Mouse (Mus musculus): Measurements from ENCODE around the gene Vasp. TPM values are rescaled to one million over a fixed set of nuclear protein-coding genes. Genes with fewer than 3 reads are reported as not detected.

Gene Vasp
- polyA plus RNA-seq, 1 experiment: 66.4 TPM

DNA sequence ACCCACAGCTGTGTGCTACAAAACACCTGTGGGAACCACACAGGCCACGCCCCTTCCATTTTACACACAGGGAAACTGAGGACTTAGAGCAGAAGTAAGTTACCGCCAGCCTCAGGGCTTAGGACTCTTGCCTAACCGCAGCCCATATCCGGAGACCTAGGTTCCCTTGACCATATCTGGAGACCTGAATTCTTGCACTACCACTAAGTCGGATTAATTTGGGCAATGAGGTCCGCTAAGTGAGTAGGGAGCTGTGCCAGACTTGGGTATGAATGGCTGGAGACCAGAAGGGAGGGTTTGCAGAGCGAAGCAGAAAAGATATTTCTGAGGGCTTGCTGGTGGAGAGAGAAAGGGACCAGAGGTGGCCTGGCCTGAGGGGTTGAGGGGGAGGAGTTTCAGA is 57.2 kb downstream of the Vasp start:
- DNase-seq (ENCODE audit: low read depth): no peak
- TF ChIP-seq CTCF (IDR thresholded peaks at IDR 0.05; ENCODE audit: borderline replicate concordance, extremely low read depth, insufficient read depth, insufficient read length) (no peak), POLR2A (IDR thresholded peaks at IDR 0.05; ENCODE audit: borderline replicate concordance, extremely low read depth, insufficient read depth, insufficient read length, poor library complexity, severe bottlenecking) (no peak)

DNA sequence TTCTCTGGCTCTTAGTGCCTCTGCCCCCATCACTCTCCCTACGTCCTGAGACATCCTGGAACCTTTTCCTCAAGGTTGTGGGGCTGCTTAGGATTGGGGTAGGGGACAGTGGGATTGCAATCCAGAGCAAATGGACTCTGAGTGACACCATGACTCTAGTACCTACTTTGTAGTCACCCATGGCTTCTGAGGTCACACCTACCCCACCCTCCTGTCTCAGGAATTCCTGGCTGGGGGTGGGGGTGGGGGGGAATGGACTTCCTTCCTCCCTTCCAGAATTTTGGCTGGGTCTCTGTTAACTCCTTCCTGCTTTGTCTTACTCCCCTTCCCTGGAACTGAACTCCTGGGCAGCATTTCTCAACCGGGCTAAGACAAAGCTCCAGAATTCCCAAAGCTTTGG is 58.2 kb downstream of the Vasp start:
- TF ChIP-seq CTCF (IDR thresholded peaks at IDR 0.05; ENCODE audit: borderline replicate concordance, extremely low read depth, insufficient read depth, insufficient read length) (no peak), POLR2A (IDR thresholded peaks at IDR 0.05; ENCODE audit: borderline replicate concordance, extremely low read depth, insufficient read depth, insufficient read length, poor library complexity, severe bottlenecking) (no peak)
- DNase-seq (ENCODE audit: low read depth): no peak

DNA sequence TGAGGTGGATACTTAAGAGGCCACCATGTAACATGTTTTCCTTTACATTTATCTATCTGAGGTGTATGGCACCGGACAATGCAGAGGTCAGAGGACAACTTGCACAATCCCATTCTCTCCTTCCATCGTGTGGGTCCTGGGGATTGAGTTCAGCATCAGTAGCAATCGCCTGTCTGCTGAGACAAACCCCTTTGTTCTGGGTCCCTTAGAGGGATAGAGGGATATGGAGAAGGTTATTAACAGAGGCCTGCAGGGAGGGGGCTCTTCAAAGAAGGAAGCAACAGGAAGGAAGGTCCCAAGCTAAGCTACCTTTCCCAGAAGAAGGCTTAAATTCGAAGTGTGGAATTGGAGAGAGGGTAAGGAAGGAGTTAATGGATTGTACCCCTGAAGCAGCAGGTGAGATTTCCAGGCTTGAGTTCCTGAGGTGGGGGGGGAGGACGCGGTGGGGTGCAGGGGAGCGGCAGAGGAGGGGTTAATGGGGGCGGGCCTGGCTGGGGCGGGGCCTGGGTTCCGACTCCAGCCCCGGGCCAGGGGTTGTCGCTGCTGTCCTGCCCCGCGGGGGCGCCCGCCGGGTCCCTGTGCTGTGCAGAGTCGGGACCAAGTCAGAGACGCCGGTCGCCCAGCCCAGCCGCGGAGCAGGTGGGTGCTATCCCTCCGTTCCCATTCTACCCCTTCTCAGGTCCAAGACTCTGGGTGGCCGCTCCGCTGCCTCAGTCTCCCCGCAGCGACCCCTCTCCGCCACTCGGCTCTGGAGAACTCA is 59.4 kb downstream of the Vasp start, which contains the start of gene Gpr4:
TSS of gene Gpr4 (plus strand) at position 543 of the 760 bp plus-strand sequence.
- peak; percentile 40 for DNase-seq (ENCODE audit: low read depth)
- TF ChIP-seq POLR2A (IDR thresholded peaks at IDR 0.05; ENCODE audit: borderline replicate concordance, extremely low read depth, insufficient read depth, insufficient read length, poor library complexity, severe bottlenecking): 0 out of 2 replicates have a peak, but pooled peaks have one; percentile 7
- no peak for TF ChIP-seq CTCF (IDR thresholded peaks at IDR 0.05; ENCODE audit: borderline replicate concordance, extremely low read depth, insufficient read depth, insufficient read length)

DNA sequence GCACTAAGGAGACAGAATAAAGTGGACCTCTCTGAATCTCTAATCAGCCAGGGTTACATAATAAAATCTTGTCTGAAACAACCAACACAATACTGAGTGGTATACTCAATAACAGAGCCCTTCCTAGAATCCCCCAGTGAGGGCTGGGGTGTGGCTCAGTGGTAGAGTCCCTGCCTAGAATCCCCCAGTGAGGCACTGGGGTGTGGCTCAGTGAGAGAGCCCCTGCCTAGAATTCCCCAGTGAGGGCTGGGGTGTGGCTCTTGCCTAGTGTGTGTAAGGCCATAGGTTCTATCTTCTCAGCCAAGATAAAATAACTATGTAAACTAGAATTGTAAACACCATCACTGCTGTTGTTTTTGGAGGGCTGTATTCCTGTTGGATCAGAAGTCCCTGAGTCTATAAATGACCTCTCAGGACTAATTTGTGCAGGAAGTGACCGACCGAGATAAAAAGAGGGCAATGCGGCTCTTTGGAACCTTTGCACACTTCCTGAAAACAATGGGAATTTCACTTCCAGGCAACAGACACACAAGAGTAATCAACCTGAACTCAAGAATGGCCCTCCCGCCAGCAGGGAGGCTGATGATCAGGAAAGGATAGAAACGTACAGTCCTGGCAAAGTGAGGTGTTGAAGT is 60.5 kb downstream of the Vasp start:
- DNase-seq (ENCODE audit: low read depth): no peak
- no peak for TF ChIP-seq CTCF (IDR thresholded peaks at IDR 0.05; ENCODE audit: borderline replicate concordance, extremely low read depth, insufficient read depth, insufficient read length)
- TF ChIP-seq POLR2A (IDR thresholded peaks at IDR 0.05; ENCODE audit: borderline replicate concordance, extremely low read depth, insufficient read depth, insufficient read length, poor library complexity, severe bottlenecking): no peak

DNA sequence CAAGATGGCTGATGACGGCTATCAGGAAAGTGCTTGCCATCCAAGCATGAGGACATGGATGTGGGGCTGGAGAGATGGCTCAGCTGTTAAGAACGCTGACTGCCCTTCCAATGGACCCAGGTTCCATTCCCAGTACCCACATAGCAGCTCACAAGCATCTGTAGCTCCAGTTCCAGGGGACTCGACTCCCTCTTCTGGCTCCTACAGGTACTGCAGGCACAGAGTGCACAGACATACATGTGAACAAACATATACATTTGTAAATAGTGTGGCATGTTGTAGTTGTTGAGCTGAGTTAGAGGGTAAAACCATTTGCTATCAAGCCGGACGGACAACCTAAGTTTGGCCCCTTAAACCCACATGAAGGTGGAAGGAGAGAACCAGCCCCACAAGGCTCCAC is 61.6 kb downstream of the Vasp start:
- no peak for DNase-seq (ENCODE audit: low read depth)
- no peak for TF ChIP-seq POLR2A (IDR thresholded peaks at IDR 0.05; ENCODE audit: borderline replicate concordance, extremely low read depth, insufficient read depth, insufficient read length, poor library complexity, severe bottlenecking)
- TF ChIP-seq CTCF (IDR thresholded peaks at IDR 0.05; ENCODE audit: borderline replicate concordance, extremely low read depth, insufficient read depth, insufficient read length): peak; percentile 34; the same call in 1 of the 2 replicates

DNA sequence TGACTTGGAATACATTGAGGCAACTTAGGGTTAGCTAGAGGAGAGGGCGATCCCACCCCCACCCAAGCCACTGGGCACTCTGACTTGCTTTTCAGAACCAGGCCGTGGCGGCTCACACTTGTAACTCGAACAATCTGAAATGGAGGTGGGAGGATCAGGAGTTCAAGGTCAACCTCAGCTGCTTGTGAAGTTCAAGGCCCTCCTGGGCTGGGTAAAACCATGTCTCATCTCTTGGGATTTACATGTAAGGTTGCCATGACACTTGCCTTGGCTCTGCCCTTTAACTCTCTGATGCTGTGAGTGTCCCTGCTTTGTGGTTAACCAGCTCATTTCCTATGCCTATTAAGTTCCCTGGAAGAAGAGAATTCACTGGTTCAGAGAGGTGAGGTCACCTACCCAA is 62.1 kb downstream of the Vasp start:
- TF ChIP-seq CTCF (IDR thresholded peaks at IDR 0.05; ENCODE audit: borderline replicate concordance, extremely low read depth, insufficient read depth, insufficient read length) (no peak), POLR2A (IDR thresholded peaks at IDR 0.05; ENCODE audit: borderline replicate concordance, extremely low read depth, insufficient read depth, insufficient read length, poor library complexity, severe bottlenecking) (no peak)
- no peak for DNase-seq (ENCODE audit: low read depth)

DNA sequence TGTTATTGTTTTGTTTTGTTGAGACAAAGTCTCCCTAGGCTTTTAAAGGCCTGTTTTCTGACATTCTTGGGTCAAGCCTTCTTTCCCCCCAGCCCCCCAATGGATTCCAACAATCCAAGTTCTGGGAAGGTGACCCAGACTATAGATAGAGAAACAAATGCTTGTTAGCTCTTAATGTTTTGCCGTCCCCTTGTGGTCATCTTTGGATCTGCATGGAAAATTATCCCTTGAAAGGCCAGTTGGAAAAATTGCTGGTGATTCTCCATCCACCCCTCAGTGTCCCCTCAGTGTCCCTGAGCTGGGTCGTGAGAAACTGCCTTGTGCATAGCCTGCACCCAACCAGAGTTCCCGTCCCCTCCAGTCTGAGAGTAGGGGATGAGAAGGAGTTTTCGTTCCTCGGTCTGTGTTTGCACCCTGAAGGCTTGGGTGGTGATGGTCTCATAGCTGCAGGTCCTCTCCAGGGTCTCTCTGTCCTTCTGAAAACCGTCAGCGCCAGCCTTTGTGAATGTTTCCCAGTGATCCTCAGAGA is 62.6 kb downstream of the Vasp start:
- DNase-seq (ENCODE audit: low read depth): peak; percentile 68
- TF ChIP-seq POLR2A (IDR thresholded peaks at IDR 0.05; ENCODE audit: borderline replicate concordance, extremely low read depth, insufficient read depth, insufficient read length, poor library complexity, severe bottlenecking): no peak
- peak; percentile 57; the same call in 1 of the 2 replicates for TF ChIP-seq CTCF (IDR thresholded peaks at IDR 0.05; ENCODE audit: borderline replicate concordance, extremely low read depth, insufficient read depth, insufficient read length)

DNA sequence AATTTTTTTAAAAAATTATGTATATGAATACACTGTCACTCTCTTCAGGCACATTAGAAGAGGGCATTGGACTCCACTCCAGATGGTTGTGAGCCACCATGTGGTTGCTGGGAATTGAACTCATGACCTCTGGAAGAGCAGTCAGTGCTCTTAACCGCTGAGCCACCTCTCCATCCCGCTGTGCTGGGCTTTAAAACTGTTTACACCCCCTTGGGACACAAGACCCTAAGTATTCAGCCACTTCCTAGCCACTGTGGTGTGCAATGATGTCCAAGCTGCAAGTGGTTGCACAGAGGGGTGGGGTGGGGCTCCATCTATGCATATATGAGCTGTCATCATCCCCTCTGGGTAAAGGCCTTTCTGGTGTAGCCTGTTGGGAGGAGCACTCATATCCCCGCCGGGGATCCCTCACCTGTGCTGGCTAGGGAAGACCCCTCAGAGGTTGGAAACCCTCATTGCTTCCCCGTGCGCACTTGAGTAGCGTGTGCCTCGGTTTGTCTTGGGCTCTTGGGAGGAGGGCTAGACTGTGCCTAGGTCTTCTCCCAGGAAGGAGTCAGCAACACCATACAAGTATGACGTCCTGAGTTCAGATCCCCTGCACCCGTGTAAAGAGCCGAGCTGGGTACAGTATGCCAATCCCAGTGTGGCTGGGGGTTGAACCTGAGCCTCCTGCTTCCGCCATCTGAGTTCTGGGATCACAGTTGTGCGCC is 63.3 kb downstream of the Vasp start:
- no peak for DNase-seq (ENCODE audit: low read depth)
- TF ChIP-seq CTCF (IDR thresholded peaks at IDR 0.05; ENCODE audit: borderline replicate concordance, extremely low read depth, insufficient read depth, insufficient read length): no peak
- no peak for TF ChIP-seq POLR2A (IDR thresholded peaks at IDR 0.05; ENCODE audit: borderline replicate concordance, extremely low read depth, insufficient read depth, insufficient read length, poor library complexity, severe bottlenecking)

Other genes starting within 250 kb of the Vasp start
- gene Foxa3, start 248.3 kb downstream of the Vasp start, polyA plus RNA-seq (2012; rRNA removed): not detected in 2 replicates
- gene Sympk, start 247.4 kb downstream of the Vasp start, polyA plus RNA-seq (2012; rRNA removed): 91.6 and 97.6 TPM in 2 replicates
- 0.07 TPM in 1 of 2 replicates, not detected in the other for gene Rsph6a, start 217.1 kb downstream of the Vasp start, polyA plus RNA-seq (2012; rRNA removed)
- 178 and 209 TPM in 2 replicates for gene Dmwd, start 195.6 kb downstream of the Vasp start, polyA plus RNA-seq (2012; rRNA removed)
- 67.1 and 74.8 TPM in 2 replicates for gene Dmpk, start 188.0 kb downstream of the Vasp start, polyA plus RNA-seq (2012; rRNA removed)
- gene Six5, start 177.2 kb downstream of the Vasp start, polyA plus RNA-seq (2012; rRNA removed): 16.3 and 27.6 TPM in 2 replicates
- gene Gm4969, start 153.4 kb downstream of the Vasp start, polyA plus RNA-seq (2012; rRNA removed): 5.2 and 5.9 TPM in 2 replicates
- 15.9 and 18.1 TPM in 2 replicates for gene Fbxo46, start 152.0 kb downstream of the Vasp start, polyA plus RNA-seq (2012; rRNA removed)
- gene Qpctl, start 122.5 kb downstream of the Vasp start, polyA plus RNA-seq (2012; rRNA removed): 18.3 and 20.8 TPM in 2 replicates
- 95.5 and 107 TPM in 2 replicates for gene Snrpd2, start 122.1 kb downstream of the Vasp start, polyA plus RNA-seq (2012; rRNA removed)
- 9.6 and 24.5 TPM in 2 replicates for gene Gipr, start 105.7 kb downstream of the Vasp start, polyA plus RNA-seq (2012; rRNA removed)
- 42.4 and 48.3 TPM in 2 replicates for gene Eml2, start 95.4 kb downstream of the Vasp start, polyA plus RNA-seq (2012; rRNA removed)
- gene Gpr4, start 59.3 kb downstream of the Vasp start, polyA plus RNA-seq (2012; rRNA removed): 4.7 and 5.3 TPM in 2 replicates
- gene Opa3, start 43.5 kb downstream of the Vasp start, polyA plus RNA-seq (2012; rRNA removed): 31.1 and 33.3 TPM in 2 replicates
- 1.1 and 1.3 TPM in 2 replicates for gene Ppm1n, start 8.2 kb upstream of the Vasp start, polyA plus RNA-seq (2012; rRNA removed)
- 159 and 189 TPM in 2 replicates for gene Rtn2, start 10.8 kb upstream of the Vasp start, polyA plus RNA-seq (2012; rRNA removed)
- 0.19 and 0.23 TPM in 2 replicates for gene Fosb, start 38.2 kb upstream of the Vasp start, polyA plus RNA-seq (2012; rRNA removed)
- 65.1 and 81.9 TPM in 2 replicates for gene Ercc1, start 73.0 kb upstream of the Vasp start, polyA plus RNA-seq (2012; rRNA removed)
- 11.9 and 12.7 TPM in 2 replicates for gene Cd3eap, start 87.7 kb upstream of the Vasp start, polyA plus RNA-seq (2012; rRNA removed)
- gene Ppp1r13l, start 87.9 kb upstream of the Vasp start, polyA plus RNA-seq (2012; rRNA removed): 8.2 and 8.9 TPM in 2 replicates
- 81.7 and 106 TPM in 2 replicates for gene Ercc2, start 110.2 kb upstream of the Vasp start, polyA plus RNA-seq (2012; rRNA removed)
- gene Klc3, start 132.3 kb upstream of the Vasp start, polyA plus RNA-seq (2012; rRNA removed): 1.5 and 2.5 TPM in 2 replicates
- gene Ckm, start 133.0 kb upstream of the Vasp start, polyA plus RNA-seq (2012; rRNA removed): 0.24 and 0.31 TPM in 2 replicates
- gene Mark4, start 187.0 kb upstream of the Vasp start, polyA plus RNA-seq (2012; rRNA removed): 50.7 and 67.0 TPM in 2 replicates
- gene Exoc3l2, start 191.5 kb upstream of the Vasp start, polyA plus RNA-seq (2012; rRNA removed): 0.91 and 1.0 TPM in 2 replicates
- 11.2 and 14.6 TPM in 2 replicates for gene Bloc1s3, start 236.6 kb upstream of the Vasp start, polyA plus RNA-seq (2012; rRNA removed)
- gene Trappc6a, start 236.6 kb upstream of the Vasp start, polyA plus RNA-seq (2012; rRNA removed): 29.0 and 38.3 TPM in 2 replicates
- 0.51 and 0.68 TPM in 2 replicates for gene Nkpd1, start 246.0 kb upstream of the Vasp start, polyA plus RNA-seq (2012; rRNA removed)